Mouse (Mus musculus) erythroid progenitor cell, adult 5-6 weeks (primary cell): ENCODE data around the gene Asic2. TPM values are rescaled to one million over a fixed set of nuclear protein-coding genes. Genes with fewer than 3 reads are reported as not detected.
"Not testable (repeated sequence)": the region's sequence is repeated elsewhere in the genome, so short reads cannot be mapped to it uniquely, and the experiment has no call there.

Experiments used
- ATAC-seq: replicated peaks from 2 replicates; pipeline ENCODE4 v1.8.0; 2016; ENCODE audit warnings: moderate number of reproducible peaks, mild to moderate bottlenecking, moderate TSS enrichment, inconsistent platforms; ENCODE audit not compliant: poor library complexity, low FRiP score, severe bottlenecking
- total RNA-seq, 2 experiments: library from RNA; stranded (forward) in 1 of 2; stranded (reverse) in 1 of 2; fragments of 150-400 nt in 1 of 2; fragments of 186-747, 209-891 nt in 1 of 2; gene quantifications; 2 replicates each; pipeline versions ENCODE4 v1.2.3 to v1.2.4; 2015 to 2017; ENCODE audit warnings: low replicate concordance in 2 of 2

Asic2 gene
- total RNA-seq, 2 experiments from 2014 or later = 0.76 TPM; not detected in 1

DNA sequence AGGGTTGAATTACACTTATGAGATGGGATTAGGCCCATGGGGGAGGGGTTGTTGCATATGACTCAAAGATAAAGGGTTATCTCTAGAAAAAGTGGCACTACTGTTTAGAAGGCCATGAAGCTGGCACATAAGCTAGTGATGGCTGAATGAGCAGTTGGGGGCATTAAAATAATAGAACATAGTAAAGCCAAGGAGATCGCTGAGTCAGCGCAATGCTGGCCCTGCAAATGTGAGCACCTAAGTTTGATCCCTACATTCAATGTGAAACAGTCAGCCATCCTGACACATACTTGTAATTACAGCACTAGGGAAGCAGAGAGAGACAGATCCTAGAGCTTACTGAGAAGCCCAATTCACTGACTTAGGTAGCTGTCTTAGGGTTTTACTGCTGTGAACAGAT lies 562.3 kb downstream of the Asic2 start:
- ATAC-seq = no peak

DNA sequence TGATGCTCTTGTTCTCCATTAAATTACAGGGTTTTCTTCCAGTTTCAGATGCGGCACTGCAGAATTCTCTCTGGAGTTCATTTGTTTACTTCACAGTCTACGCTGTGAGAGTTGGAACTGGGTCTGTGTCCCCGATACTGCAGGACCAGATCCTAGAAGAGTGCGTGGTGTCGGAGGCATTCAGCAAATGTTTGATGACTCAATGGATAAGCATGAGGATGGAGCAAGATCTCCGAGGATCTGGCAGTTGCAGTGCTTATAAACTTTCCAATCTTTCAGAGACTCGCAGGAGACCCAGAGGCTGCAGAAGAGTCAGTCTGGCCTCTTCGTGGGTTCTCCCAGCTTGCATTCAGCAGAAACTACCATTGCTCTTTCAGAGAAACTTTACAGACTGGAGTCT lies 566.0 kb downstream of the Asic2 start:
- ATAC-seq = no peak

DNA sequence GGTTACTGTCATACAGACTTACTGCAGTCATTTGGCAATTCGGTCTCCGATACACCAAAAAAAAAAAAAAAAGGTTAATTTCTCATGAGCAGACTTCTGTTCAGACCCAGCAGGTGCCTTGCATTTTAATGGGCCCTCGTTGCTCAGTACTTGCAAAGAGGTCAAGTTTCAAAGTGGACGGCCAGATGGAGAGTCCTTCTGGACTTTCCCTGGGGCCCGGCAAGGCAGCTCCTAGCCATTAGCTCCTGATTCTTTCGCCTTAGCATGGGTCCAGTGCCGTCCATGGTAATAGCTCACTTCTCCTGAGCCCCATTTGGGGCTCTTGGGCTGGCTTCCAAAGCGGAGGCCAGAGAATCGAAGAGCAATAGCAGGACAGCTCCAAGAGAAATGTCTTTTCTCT lies 575.4 kb downstream of the Asic2 start:
- ATAC-seq = no peak

DNA sequence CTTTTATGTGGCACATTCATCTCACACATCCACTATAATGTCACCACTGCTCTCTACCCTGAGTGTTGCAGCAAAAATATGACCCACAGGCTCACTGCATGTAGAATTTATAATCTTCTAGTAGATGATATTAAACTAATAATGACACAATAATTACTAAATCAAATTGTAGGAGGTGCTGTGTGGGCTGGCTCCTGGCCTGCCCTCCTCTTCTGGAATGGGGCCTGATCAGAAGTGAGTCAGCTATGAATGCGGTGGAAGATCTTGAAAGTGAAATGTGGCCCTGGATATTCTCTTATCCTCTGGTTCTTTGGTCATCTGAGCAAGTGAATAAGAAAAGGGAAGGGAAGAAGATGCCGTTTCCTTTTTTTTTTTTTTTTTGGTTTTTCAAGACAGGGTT lies 582.1 kb downstream of the Asic2 start:
- no peak for ATAC-seq

DNA sequence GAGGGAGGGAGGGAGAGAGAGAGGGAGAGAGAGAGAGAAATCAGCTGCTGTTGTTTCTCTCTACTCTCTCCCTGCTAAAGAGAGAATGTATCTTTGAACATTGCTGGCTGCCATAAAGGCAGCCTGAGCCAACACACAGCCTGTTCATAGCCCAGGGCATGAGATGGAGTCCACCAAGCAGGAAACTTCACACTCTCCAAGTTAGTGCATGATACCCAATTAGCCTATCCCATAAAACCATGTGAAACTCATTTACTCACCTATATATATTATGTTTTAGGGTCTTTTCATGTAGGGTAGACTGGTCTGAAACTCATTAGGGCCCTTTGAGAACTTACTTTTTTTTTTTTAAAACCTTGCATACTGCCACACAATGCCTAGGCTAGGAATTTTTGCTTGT lies 582.7 kb downstream of the Asic2 start:
- no peak for ATAC-seq

DNA sequence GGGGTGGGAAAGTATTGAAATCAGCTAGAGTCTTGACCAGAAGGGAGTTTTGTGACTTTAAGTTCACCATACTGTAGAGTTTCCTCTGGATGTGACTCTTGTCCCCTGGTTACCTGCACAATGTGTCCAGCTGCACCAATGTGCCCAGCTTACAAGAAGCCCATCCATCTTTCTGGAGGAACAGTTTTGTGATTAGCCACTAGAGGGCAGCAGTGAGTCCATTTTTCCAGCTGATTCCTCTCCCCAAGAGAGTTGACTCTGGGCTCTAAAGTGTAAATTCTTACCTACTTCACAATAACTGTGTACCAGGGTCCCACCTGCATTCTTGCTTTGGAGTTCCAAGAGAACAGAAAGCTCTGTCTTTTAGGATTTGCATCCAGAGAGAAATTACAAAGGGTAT lies 593.4 kb downstream of the Asic2 start:
- no peak for ATAC-seq

DNA sequence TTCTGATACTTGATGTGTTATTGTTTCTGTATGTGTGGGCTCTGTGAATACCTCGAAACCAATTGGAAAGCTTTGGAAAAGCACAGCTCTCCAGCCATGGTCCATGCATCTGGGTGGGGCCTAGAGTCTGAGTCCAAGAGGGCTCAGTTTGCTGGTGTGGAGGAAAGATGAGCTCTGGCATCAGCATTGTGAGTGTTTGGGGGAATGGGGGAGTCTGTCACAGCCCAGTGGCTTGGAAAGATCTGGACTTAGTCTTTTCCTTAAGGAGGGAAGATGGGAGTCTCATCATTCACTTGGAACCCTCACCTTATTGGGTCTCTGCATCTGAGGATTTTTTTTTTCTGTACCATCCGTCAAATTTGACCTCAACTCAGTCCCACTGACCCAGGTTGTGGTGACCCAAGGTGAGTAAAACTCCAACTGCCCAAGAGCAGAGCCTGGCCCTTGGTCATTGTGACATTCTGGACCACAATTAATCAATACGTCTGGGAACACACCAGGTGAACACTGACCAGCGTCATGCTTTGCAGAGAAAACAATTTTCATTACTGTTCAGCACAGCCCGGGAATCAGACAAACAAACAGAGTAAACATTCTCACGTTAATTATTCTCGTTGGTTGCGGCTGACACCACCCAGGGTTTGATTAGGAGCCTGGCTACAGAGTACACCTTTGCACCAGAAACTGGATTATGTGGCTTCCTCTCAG lies 594.1 kb downstream of the Asic2 start:
- ATAC-seq = no peak

DNA sequence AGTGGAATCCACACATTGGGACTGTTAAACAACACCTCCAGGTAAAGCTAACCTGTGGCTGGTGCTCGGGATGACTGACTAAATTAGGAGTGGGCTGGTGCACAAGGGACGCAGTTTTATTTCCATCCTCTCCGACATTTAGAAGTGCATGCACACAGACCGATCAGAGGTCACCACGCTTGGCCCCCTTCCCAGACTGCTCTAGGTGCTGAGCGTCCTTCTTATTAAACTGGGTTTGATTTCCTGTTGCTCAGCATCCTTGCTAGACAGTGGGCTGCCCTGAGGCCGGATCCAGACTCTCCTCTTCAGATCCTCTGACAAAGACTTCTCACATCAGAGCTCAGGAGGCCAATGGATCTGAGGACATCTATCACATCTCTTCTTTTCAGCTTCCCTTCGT lies 596.7 kb downstream of the Asic2 start:
- no peak for ATAC-seq

DNA sequence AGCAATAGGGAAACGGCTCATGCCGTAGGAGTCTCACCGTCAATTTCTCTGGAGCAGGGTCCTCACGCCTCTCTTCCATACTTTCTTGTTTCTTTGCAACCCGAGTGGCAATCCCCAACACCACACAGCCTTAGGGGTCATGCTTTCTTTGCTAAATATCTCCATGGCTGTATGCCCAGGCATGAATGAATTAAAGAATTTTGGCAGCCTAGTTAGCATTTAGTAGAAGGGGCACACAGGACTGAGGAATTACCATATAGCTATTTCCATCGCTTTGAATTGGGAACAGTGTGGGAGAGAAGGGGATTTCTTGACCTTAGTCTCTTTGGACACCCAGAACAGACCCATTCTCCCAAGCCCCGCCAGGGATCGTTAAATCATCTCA lies 597.8 kb downstream of the Asic2 start:
- ATAC-seq = no peak

DNA sequence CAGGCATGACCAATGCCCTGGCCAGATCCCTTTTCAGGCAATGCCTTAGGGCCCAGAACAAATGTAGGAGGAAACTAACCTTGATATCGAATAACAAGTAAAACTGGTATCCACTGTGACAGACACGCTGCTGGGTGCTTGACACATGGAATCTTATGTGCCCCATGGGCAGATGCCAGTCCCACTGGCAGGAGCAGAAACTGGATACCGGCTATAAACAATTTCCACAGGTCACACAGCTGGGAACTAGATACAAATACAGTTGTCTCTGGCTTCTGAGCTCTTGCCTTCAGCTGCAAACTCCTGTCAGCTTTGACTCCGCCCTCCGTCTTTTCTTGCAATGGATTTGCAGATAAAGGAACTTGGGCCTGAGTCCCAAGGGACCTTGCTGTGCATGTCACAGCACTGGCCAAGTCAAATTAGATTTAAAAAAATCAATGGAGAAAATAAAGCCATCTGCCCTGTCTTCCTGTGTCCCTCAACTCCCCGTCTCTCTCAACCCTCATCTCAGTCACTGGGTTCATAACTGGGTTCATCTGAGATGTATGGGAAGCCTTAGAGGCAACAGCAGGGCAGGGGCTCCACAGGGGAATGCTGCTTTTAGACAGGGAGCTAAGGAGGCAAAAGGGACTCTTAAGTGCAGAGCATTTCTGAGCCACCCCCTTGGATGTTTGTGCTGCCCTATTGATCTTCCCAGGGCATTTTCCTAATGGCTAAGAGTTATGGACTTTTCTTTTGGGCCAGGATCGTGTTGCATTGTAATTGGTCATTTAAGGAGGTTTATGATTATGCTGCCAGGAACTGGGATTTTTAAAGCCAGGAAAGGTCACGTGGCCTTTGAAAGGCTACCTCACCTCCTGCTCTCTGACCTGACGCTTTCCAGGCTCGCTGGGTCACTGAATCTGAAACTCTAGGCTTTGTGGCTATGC lies 598.5 kb downstream of the Asic2 start:
- ATAC-seq = no peak

DNA sequence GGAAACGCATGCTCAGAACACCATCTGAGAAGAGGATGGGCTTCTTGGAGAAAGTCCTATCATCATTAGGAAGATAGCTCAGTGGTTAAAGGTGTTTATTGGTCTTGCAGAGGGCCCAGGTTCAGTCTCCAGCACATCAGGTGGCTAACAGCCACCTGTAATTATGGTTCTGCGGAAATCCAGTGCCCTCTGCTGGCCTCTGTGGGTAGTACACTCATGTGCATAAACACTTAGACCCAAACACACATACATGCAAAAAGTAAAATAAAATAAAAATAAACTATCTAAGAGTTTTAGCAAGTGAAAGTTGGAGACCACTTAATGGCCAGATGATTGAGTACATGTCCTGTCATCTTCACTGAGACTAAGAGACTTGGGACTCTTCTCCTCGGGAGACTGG lies 603.8 kb downstream of the Asic2 start:
- ATAC-seq = no peak

DNA sequence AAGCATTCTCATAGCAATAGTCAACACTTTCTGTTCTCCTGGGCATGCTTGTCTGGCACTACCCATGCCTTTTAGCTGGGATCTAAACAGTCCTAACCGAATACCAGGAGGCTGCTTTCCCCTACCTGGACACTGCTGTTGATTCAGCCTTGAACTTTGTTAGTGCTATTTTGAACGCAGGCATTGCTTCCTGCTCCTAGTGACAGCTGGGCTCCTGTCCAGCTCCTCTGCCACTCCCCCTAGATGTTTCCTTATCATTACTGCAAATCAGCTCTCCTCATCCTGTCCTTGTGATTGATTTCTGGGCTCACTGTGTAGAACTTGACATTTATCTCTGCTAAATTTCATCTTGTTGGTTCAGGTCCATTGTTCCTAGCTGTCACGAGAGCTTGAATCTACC lies 605.8 kb downstream of the Asic2 start:
- no peak for ATAC-seq

DNA sequence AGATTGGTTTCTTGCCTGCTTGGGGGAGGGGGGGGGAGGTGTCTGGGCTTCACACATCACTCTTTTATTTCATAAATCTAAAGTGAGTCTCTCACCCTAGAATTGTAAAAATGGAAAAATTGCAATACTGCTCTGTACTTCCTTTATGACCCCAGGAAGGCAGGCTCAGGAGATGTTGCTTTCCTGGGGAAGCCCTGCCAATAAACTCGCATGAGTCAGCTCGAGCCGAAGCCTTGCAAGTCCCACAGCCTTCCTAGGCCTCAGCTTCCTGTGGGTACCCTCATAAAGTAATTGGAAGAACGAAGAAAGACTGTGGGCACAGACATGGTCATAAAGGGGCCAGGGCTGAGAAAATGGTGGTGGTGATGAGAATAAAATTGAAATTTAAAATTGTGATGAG lies 607.2 kb downstream of the Asic2 start:
- no peak for ATAC-seq

DNA sequence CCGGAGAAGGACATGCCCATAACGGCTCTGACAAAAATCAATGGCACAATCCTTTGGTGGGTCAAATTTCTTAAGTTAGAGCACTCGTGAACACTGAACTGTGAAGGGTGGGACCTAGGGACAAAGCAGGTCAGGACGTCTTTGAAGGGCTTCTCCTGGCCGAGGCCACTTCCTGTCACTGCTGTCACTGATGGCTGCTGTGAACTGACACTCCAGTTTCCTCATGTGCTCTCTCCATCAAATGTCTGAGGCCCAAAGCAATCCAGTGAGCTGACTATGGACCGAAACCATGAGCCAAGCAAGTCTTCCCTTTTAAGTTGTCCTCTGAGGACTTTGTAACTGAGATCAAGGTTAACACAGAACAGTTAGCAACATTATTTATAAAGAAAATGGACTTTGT lies 617.8 kb downstream of the Asic2 start:
- not testable (repeated sequence) for ATAC-seq

DNA sequence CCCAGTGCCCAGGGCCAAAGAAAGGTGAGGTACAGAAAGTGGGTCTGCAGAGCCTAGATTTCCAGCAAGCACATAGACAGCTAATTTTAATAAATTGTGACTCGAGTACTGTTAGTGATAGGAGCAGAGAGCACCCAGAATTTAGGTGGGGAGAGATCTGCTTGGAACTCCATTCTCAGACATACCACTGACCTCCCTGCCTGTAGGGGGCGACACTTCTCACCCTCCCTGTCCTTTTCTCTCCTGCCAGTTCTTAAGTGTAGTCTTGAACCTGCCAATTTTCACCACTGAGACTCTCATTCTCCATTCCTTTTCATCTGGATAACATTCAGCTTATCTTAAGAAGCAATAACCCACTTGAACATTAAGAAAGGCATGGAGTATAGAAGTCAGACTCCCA lies 636.3 kb downstream of the Asic2 start:
- no peak for ATAC-seq

DNA sequence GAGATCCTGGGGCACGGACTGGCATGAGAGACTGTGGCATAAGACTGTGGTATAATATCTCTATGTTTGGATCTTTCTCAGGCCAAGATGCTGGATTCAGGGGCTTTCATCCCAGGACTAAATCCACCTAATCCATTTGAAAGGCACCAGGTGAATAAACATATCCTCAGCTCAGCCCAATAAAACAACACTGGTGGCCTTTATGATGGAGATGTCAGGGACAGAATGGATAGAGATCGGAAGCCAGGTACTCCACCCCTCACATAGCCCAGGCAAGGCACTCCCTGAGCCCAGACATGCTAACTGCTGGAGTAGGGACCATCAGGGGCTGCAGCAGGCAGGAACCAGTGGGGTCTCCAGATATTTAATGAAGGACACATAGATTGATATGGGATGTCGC lies 637.3 kb downstream of the Asic2 start:
- no peak for ATAC-seq

DNA sequence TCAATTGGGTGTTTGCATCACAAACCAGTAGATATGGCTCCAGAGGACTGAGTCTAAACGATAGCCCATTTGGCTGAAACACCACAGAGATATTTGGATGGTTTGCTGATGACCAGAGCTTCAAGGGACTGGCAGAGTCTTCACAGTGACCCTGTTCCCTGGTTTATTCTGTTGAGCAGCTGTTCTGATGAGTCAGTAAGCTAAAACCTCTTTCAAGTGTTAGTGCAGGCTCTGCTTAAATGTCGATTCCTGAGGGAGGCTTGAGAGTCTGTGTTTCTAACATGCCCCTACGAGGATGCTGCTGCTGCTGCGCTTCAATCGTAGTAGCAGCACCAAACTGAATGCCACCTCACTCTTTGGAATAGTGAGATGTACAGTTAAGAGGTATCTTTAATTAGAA lies 640.2 kb downstream of the Asic2 start:
- no peak for ATAC-seq

DNA sequence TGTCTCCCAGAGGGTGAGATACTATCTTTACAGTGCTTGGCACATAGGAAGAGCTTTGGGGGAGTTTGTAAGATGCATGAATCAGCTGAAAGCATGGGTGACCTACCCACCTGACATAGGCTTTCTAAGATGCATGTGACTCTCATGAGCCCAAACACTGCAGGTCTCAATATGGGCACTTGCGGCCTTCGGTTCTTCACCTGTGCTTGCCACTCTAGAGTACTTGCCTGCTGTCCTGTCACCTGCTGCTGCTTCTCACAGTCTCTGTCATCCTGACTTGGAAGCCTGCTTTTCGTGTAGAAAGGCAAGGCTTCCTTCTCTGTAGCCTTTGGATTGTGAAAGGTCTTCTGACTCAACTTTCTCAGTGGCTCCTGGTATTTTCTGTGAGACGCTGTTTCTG lies 645.1 kb downstream of the Asic2 start:
- ATAC-seq = no peak

DNA sequence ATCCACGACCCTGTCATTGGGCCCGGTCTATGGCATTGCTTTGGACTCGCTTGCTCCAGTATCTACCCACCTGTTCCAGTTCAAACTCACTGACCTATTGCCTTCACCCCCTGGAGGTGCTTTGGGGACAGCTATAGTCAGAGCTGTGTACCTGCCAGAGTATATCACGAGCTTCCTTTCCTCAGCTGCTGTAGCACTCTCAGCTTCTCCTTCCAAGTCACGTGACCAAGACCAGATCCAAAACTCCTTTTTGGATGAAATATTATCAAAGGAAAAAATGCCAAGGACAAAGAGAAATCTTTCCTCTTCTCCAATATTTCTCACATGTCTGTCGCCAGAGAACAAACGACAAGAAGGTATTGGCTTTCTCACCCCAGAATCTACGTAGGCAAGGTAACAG lies 645.8 kb downstream of the Asic2 start:
- ATAC-seq = no peak

DNA sequence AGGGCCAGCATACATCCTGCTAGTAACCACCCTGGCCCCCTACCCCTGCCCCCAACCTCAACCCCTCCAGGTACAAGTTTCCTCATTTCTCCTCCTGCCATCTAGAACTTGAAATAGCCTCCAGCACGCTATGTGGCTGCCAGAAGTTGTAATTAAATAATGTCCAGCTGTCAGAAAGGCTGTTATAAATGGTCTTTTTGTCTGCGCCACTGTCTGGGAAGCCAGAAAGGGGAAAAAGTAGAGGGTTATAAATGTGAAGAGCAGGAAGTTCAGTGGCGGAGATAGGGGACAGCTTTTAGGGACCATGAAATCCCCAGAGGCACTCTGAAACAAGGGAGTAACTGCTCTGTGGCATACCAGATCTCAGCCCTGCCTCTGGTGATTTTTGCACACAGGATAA lies 678.2 kb downstream of the Asic2 start:
- no peak for ATAC-seq

DNA sequence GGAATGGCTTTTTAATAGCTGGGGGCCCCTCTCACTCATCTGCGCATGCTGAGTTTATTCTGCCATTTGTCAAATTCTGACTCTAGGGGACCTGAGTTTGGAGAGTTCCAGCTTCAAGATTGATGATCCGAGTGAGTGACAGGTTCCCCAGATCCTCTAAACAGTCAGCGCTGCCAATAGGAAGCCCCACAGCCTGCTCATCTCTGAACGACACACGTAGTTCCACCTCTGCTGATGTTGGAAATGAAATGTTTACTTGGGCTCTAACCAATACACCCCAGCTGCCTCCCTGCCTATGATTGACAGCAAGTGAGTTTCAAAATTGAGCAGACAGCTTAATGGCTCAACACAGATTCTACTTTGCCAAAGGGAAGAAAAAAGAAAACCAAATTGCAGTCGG lies 685.1 kb downstream of the Asic2 start:
- ATAC-seq = no peak
